Mouse (Mus musculus) bone marrow, adult 2 months (tissue): ENCODE measurements around the gene Cdc7. TPM values are rescaled to one million over a fixed set of nuclear protein-coding genes. Genes with fewer than 3 reads are reported as not detected.

Source experiments
- H3K27ac ChIP-seq: fragments of 200-500 bp; 2 replicates; pipeline ENCODE4 v1.5.1; 2012; ENCODE audit warnings: low read depth, mild to moderate bottlenecking, control low read depth, inconsistent platforms, low read length; ENCODE audit not compliant: control insufficient read depth, poor library complexity, insufficient read depth
- H3K4me1 ChIP-seq: fragments of 200-500 bp; 2 replicates; pipeline ENCODE4 v1.6.1; 2011; ENCODE audit warnings: low read length; ENCODE audit not compliant: control insufficient read depth, insufficient read depth
- H3K4me3 ChIP-seq: fragments of 200-500 bp; replicated peaks from 2 replicates; pipeline ENCODE3; 2011; ENCODE audit warnings: mild to moderate bottlenecking, low read depth, low read length, control low read depth; ENCODE audit not compliant: control insufficient read depth
- CTCF ChIP-seq: fragments of 200-500 bp; IDR thresholded peaks from 2 replicates; pipeline ENCODE4 v1.5.1; 2011; ENCODE audit warnings: low read length, control low read depth; ENCODE audit not compliant: control insufficient read depth, insufficient read depth
- POLR2A ChIP-seq: fragments of 200-500 bp; IDR thresholded peaks from 2 replicates; pipeline ENCODE4 v1.6.1; 2011; ENCODE audit warnings: low read depth, mild to moderate bottlenecking, control low read depth, low read length, borderline replicate concordance; ENCODE audit not compliant: control insufficient read depth
- WGBS: fragments of 180-500 bp; shearing (Covaris S2); methylation state at CpG from one replicate; pipeline ENCODE4 v1.1.7; 2018; 5-methylcytosine and 5-hydroxymethylcytosine counted together
- polyA plus RNA-seq: library from polyadenylated mRNA; stranded (reverse); fragments of >200 nt; gene quantifications from 2 replicates; pipeline ENCODE4 v1.2.4, GENCODE M21; 2011; ENCODE audit warnings: low replicate concordance; ENCODE audit not compliant: missing spikeins, insufficient read depth, insufficient read length

Gene Cdc7
- polyA plus RNA-seq, 1 experiment: 30.9 TPM

DNA sequence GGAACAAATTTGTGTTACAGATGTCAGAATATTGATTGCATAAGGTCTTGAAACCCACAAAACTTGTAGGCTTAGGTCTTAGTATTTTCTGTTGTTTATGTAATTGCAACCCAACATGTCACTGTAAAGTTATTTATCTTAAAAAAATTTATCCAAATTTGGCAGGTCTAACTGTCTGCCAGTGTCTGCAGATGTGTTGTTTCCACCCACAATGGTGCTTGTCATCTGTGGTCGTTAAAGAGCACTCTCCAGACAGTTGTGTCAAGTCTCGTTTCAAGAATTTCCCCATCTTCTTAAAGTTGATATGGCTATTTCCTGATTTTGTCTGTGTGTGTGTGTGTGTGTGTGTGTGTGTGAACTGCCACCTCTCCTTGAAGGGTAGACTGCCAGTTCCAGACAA lies 21.5 kb downstream of the Cdc7 start:
- WGBS: 17% methylated on average over 2 of the region's 2 CpGs
- Histone ChIP-seq H3K27ac (no peak overlapping the region), H3K4me1 (no peaks in the 10 kb centered on the region), H3K4me3 (no peak overlapping the region)
- TF ChIP-seq POLR2A (no peak), CTCF (no peak)

DNA sequence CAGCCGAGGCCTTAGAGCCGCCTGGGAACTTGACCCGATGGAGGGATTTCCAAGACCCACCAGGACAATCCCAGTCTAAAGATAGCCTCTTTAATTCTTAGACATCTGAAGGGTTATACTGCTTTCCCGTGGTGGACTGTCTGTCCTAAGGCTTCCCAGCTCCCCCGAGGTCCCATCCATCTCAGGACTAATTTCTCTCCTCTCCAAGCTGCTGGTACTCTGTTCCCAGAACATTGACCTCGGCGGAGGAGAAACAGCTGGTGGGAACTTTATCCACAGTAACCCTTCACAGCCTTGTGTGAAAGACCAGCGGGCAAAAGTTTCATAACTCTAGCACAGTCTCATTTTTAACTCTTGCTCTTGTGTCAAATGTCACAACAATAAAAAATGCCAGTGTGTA lies 25.1 kb downstream of the Cdc7 start:
- no peak overlapping the region for H3K4me3 ChIP-seq
- H3K4me1 ChIP-seq: peaks cover 5% of the 10 kb centered on the region
- no peak overlapping the region for H3K27ac ChIP-seq
- no peak for TF ChIP-seq POLR2A
- no peak for TF ChIP-seq CTCF
- WGBS: 70% methylated on average over 8 of the region's 8 CpGs

DNA sequence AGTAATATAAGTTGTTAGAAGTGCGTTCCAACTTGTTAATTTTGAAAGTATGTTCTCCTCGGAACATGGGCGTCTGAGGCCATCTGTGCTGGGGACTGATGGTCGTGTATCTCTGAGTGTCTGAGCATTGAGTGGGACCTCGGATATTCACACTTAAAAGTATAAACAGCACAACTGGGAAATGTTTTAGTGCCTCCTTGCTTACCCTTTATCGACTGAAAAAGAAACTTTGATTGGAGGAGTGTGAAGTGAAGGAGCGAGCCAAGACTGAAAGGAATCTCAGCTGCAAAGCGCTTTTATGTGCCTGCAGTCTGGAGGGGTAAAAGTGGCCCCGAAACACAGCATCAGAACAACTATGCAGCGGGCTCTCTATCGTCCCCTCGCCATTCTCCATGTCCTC lies 25.7 kb downstream of the Cdc7 start:
- 84% methylated on average over 12 of the region's 12 CpGs for WGBS
- peaks cover 5% of the 10 kb centered on the region for H3K4me1 ChIP-seq
- no peak for TF ChIP-seq POLR2A
- no peak for TF ChIP-seq CTCF
- H3K4me3 ChIP-seq: no peak overlapping the region
- H3K27ac ChIP-seq: no peak overlapping the region

DNA sequence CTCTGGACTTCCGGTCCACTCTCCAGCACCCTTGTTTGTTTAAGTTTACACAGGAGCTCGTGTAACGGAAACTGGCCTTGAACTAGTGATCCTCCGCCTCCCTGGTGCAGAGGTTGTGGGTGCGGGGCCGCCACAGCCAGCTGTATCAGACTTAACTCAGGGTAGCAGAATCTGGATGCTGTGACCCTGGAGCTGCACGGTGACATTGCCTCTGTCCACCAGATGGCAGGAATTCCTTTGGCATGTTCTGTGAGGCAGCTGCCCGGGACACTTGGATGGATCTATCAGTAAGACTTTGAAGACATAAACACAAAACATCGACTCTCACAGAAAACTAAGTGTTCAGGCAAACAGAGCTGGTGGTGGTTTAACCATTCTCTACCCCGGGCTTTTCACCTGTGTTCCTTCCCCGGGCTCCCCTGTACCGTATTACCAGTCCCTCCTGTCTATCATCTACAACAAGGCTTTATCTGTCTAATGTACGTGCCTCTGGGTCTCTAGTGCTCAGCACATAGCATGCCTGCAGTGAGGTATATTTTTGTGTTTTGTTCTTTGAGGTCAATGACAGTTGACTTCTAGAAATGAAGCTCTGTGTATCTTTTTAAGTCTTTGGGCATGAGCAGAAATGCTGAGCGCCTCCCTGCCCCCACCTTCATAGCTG lies 26.6 kb downstream of the Cdc7 start:
- Histone ChIP-seq H3K27ac (no peak overlapping the region), H3K4me1 (peaks cover 5% of the 10 kb centered on the region), H3K4me3 (no peak overlapping the region)
- WGBS: 27% methylated on average over 14 of the region's 14 CpGs
- TF ChIP-seq CTCF (peak; percentile 69), POLR2A (no peak)

DNA sequence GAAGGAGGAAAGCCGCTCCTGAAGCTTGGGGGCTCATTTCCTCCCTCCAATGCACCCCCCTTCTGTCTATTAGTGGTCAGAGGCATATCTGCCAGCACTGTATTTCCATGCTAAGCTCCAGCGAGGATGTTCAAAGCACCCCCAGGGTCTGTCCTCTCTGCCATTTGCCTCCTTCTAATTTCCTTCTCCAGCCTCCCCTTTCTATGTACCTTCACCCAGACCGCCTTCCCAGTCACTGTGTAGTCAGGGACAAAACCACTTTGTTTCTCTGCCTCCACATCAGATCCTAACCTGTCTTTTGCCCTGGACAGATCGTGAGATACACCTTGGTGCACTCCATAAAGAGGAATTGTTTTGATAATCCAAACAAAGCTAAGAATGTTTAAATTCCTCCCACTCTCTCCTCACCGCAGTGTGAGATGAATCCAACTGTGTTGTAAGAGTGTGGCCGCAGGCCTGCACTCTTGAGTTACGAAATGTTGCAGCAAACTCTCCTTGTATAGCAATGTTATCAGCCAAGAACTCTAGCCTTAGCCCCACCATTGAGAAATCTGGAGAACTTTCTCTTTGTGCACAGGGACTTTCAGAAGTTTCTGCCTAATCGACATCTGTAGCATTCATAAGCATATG lies 27.3 kb downstream of the Cdc7 start:
- Histone ChIP-seq H3K27ac (no peak overlapping the region), H3K4me1 (peaks cover 5% of the 10 kb centered on the region), H3K4me3 (no peak overlapping the region)
- TF ChIP-seq POLR2A (no peak), CTCF (no peak)
- whole genome bisulfite sequencing: 41% methylated on average over 8 of the region's 8 CpGs

DNA sequence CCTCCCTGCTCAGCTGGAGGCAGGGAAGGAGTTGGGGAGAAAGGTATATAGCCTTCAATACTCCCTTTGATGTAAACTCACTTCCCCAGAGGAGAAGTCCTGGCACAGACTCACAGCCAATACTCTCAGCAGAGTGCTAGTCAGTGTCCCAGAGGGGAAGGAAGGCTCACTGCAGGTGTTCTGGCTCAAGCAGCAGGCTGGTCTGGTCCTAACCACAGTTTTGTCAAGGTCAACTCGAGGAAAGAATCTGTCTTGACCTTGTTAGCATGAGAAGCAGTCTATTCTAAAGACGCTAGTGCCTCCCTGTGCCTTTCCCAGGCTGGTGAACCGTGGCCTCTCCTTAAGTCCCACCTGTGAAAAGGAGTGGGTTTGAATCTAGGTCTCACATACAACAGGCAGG lies 30.6 kb downstream of the Cdc7 start:
- peaks cover 5% of the 10 kb centered on the region for H3K4me1 ChIP-seq
- H3K27ac ChIP-seq: no peak overlapping the region
- no peak overlapping the region for H3K4me3 ChIP-seq
- WGBS: 45% methylated on average over 3 of the region's 3 CpGs
- TF ChIP-seq POLR2A (no peak), CTCF (no peak)

DNA sequence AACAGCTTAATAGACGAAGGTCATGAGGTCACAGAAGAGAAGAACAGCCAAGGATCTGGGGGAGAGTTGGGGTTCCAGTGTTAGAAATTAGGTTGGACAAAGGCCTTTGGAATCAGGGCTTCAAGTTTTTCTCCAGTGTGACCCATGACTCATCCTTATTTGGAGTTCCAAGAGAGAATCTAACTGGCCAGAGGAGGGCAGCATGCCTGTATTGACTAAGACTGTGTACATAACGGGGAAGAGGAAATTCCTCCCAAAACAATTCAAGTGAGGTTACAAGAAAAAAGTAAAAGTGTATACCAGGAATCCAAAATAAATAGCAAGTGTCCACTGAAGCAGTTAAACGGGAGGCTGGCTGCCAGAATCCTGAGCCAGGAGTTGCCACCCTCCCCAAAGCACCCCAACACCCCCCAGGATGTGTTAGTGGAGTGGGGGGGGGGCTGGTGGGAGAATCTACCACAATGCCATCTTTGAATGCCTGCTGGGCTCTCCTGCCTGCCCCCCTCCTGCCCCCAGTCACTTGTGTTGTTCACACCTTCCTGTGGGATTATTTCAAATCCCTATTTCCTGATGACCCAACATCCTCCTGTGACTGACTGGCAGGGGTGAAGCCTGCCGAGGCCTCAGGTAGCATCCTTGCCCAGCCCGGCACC lies 31.9 kb downstream of the Cdc7 start:
- 33% methylated on average over 5 of the region's 5 CpGs for WGBS
- Histone ChIP-seq H3K27ac (no peak overlapping the region), H3K4me3 (no peak overlapping the region), H3K4me1 (peaks cover 5% of the 10 kb centered on the region)
- no peak for TF ChIP-seq CTCF
- no peak for TF ChIP-seq POLR2A

DNA sequence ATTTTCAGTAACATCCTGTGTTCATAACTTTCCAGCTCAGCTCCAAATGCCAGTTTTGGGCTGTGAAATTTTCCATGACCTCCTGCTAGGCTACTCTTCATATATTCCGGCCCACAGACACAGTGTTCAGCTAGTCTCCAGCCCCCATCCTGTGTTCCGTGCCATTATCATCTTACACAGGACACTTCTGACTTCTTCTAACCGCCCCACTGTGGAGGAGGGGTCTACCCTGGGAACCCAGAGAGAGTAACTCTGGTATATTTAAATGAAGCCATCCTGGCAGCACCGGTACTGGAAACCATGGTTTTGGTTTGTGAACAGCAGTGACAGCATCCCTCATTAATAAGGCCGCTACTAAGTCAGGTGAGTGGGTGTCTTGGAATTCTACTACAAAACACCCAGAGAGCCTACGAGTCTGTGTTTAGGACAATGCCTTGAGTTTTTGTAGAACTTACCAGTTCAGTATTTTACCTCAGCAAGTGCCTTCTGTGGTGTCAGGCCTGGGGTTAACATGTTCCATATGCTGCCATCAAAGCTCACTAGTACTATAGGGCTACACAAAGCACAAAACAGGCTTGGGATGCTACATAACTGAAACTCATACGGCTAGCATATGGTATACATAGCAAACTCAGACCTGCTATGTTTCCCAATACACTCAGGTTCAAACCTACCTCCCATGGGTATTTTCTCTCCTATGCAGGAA lies 32.6 kb downstream of the Cdc7 start:
- H3K4me3 ChIP-seq: no peak overlapping the region
- TF ChIP-seq POLR2A (no peak), CTCF (no peak)
- WGBS: 82% methylated on average over 7 of the region's 7 CpGs
- no peak overlapping the region for H3K27ac ChIP-seq
- peaks cover 5% of the 10 kb centered on the region for H3K4me1 ChIP-seq
